Mouse (Mus musculus): ENCODE results near the gene Gm21731. TPM values are rescaled to one million over a fixed set of nuclear protein-coding genes. Genes with fewer than 3 reads are reported as not detected.

Gm21731 gene
- polyA plus RNA-seq (2017; shearing (Covaris generic)): not detected

DNA sequence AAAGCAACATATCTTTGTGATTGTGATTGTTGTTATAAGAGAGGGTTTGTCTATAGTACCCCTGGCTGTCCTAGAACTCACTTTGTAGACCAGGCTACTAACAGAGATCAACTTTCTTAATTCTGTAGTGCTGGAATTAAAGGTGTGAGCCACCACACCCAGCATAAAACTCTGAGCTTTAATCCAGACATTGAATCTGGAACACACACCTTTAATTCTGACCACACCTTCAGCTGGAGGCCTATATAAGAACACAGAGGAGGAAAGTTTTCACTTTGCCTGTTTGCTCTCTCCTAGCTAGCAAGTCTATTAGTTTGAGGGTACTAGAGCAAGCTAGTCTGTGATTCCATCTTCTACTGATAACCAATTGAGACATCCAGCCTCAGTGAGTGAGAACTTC is at the start of gene Gm21731:
Gm21731 (plus strand) TSS at position 301 of the 400 bp plus-strand sequence.

DNA sequence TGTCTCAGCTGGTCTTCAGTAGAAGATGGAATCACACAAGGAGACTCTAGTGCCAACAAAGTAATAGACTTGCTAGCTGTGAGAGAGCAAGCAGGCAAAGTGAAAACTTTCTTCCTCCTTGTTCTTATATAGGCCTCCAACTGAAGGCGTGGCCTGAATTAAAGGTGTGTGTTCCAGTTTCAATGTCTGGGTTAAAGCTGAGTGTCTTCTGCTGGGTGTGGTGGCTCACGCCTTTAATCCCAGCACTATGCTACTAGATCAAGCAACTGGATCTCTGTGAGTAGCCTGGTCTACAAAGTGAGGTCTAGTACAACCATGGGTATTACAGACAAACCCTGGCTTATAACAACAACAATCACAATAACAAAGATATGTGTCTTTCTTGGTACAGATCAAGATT is 23.1 kb upstream of the Gm21731 start, which contains the start of gene Gm21762:
Gm21762 (minus strand) TSS at position 101 of the 400 bp plus-strand sequence.

DNA sequence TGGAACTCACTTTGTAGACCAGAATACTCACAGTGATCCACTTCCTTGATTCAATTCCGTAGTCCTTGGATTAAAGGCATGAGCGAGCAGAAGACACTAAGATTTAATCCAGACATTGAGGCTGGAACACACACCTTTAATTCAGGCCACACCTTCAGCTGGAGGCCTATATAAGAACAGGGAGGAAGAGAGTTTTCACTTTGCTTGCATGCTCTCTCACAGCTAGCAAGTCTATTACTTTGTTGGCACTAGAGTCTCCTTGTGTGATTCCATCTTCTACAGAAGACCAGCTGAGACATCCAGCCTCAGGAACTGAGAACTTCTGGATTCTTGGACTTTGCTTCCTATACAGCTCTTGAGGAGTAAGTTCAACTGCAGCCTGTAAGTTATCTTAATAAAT is 24.0 kb downstream of the Gm21731 start, which contains the start of gene AF067061:
AF067061 (plus strand) TSS at position 245 of the 400 bp plus-strand sequence.

Other genes starting within 250 kb of the Gm21731 start
- gene Gm36079, start 212.1 kb upstream of the Gm21731 start, polyA plus RNA-seq (2017; shearing (Covaris generic)): not detected
- gene Gm21188, start 186.9 kb upstream of the Gm21731 start, polyA plus RNA-seq (2017; shearing (Covaris generic)): not detected
- gene Gm20767, start 98.9 kb upstream of the Gm21731 start, polyA plus RNA-seq (2017; shearing (Covaris generic)): not detected
- not detected for gene Gm21818, start 66.7 kb upstream of the Gm21731 start, polyA plus RNA-seq (2017; shearing (Covaris generic))
- gene Gm21762, start 23.2 kb upstream of the Gm21731 start, polyA plus RNA-seq (2017; shearing (Covaris generic)): not detected
- not detected for gene AF067061, start 24.0 kb downstream of the Gm21731 start, polyA plus RNA-seq (2017; shearing (Covaris generic))
- gene BC147527, start 61.3 kb downstream of the Gm21731 start, polyA plus RNA-seq (2017; shearing (Covaris generic)): 94.0 TPM
- 0.57 TPM for gene Tcstv3, start 77.8 kb downstream of the Gm21731 start, polyA plus RNA-seq (2017; shearing (Covaris generic))

Measured in CD4-positive, CD25-positive, alpha-beta regulatory T cell, adult 9 weeks (primary cell).